Mouse (Mus musculus) testis, postnatal 14 days (tissue): Measurements from ENCODE around the gene Nubpl.

ENCODE experiments used
- DNase-seq: peaks from one replicate; pipeline ENCODE4 v3.0.0; 2021; ENCODE audit warnings: low spot score

The Nubpl gene

GRCm38 (mm10) chr12:52247438-52247837 lies 149.9 kb downstream of the Nubpl start:
- no peak for DNase-seq

- DNase-seq = no peak
Observed at GRCm38 (mm10) chr12:52248531-52248930, 151.0 kb downstream of the Nubpl start.

DNA sequence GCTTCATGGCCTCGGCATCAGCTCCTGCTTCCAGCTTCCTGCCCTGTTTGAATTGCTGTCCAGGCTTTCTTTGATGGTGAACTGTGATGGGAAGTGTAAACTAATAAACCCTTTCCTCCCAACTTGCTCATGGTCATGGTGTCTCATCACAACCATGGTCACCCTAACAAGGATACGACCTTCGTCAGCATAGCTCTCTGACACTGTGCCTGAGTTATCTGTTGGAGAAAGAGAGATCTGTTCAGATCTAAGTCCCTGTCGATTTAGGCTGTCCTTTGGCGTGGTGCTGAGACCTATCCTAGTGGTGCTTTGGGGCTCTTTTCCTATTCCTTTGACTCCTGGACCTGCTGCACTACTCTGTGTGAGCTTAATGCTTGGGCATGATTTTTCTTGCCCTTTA lies 156.6 kb downstream of the Nubpl start:
- no peak for DNase-seq

DNA sequence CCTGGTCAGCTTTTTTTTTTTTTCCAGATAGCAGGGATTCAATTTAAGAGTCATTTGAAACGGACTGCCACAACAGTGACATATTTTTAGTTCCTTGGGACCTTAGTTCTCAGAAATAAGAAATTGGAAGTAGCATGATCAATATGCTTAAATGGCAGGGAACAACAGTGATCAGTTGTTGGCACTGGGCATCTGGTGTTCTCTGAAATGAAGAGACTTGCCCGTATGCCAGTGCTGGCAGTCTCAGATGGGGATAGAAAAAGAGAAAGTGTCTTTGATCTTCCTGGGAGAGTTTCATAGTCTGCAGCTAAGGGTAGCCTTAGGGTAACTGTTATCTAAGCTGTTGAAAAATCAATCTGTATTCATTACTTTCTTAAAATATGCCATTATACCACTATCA lies 170.6 kb downstream of the Nubpl start:
- no peak for DNase-seq

- DNase-seq = no peak
Observed at GRCm38 (mm10) chr12:52272828-52273227, 175.3 kb downstream of the Nubpl start.

DNA sequence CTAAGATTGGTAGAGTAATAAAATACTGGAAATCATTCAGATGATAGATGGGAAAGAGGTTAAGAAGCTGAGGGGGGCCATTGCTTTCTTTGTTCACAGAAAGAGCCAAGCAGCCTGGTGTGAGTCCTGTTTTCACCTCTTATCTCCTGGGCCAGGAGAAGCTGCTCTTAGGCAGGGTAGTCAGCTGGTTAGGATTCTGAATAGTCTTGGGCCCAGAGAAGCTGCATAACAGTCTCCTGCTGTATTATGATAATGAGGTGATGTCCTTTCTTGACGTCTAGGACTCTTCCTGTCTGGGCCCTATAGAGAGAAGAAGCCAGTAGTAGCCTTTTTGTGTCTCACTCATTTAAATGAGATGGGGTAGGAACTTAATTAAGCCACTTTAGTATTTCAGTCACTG lies 178.8 kb downstream of the Nubpl start:
- DNase-seq = no peak

- DNase-seq = no peak
Observed at GRCm38 (mm10) chr12:52281232-52281631, 183.7 kb downstream of the Nubpl start.

DNA sequence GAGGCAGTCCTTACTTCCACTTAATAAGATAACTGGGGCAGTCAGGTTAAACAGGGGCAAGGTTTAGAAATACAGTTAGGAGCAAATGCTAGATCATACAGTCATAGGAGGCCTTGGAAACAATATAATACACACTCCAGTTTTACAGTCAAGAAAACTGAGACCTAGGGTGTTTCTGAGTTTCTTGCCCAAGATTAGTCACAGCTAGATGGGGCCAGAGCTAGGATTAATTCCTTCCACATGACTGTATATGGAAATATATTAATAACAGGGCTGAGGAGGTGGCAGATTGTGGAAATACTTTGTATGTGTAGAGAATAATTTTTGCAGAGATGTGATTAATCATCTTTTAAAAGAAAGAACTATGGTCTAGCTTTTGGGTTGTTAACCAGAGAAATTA lies 186.9 kb downstream of the Nubpl start:
- DNase-seq = no peak

GRCm38 (mm10) chr12:52286802-52287201 lies 189.3 kb downstream of the Nubpl start:
- DNase-seq = no peak

GRCm38 (mm10) chr12:52288537-52288936 lies 191.0 kb downstream of the Nubpl start:
- no peak for DNase-seq

DNA sequence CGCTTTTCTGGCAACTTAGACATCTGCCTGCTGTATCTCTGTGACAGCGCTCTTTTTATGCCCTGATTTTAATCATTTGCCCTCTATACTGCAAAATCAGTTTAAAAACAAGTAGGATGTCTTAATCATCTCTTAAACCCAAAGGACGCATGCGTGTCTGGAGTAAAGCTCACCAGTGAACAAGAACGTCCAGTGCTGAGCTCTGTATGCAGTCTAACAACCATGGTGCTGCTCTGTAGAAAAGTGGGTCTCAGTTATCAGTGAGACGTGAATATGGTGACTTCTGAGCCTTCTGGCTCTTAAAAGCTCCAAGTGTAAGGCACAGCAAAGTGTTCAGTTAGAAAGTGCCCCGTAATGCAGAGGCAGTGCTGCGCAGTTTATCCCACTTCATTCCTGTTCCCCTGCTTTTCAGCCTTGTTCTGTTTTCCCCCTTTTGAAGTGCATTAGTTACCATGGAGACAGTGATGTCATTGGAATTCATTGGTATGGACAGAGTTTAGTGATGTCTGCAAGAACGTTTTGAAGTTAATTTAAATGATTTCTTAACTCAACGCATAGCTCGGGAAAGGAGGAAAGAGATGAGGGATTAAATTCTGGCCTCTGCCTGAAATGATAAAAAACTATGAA lies 191.5 kb downstream of the Nubpl start:
- no peak for DNase-seq

DNA sequence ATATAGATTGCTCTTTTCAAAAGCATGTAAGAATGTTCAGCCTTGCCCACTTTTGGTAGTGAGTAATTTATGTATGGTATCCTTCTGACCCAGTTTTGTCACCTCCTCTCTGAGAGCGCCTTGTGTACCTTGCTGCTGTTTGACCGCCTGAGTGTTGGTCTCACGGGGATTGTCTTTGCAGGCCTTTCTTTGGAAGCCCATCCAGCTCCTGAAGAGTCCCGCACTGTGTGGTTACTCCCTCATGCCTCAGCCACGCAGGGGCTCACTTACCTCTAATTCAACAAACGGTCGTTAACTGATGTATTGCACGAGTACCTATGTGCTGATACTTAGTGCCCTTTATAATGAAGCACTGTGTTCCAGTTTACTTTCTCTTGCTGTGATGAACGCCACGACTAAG lies 192.1 kb downstream of the Nubpl start:
- no peak for DNase-seq

DNA sequence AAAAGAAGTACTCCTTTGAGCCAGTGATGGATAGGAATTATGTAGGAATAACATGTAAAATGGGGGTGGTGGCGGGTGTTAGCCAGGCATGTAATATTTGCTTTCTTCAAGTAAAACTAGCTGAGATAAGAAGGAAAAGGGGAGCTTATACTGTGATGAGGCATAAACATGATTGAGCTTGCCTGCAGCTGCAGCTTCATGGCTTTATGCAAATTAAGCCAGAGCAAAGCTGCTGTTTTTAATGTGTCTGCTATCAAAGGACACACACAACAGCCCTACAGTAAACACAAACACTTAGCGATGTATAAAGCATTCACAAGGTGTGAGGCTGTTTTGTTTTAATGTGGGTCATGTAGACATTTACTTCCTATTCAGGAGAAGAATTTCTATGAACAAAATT lies 196.4 kb downstream of the Nubpl start:
- DNase-seq = no peak

DNA sequence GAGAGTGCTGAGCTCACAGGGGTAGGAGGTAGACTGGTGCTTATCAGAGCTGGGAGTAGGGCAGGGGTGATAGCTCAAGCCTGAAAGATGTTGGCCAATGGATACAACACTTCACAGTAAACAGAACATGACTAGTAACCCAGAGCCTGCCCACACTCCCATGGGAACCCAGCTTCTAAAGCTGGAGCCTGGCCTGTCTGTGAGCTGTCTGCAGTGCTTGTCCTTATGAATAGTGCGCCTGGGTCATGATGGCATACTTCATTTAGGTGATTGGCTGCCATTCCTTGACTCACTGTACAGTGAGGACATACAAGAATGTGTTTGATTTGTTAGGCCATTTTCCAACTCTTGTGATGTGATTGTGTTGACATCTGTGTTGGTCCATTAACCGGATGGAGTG lies 200.5 kb downstream of the Nubpl start:
- DNase-seq = no peak

- DNase-seq = no peak
Observed at GRCm38 (mm10) chr12:52298683-52299082, 201.1 kb downstream of the Nubpl start.

GRCm38 (mm10) chr12:52302961-52303360 lies 205.4 kb downstream of the Nubpl start:
- no peak for DNase-seq

GRCm38 (mm10) chr12:52306348-52306747 lies 208.8 kb downstream of the Nubpl start:
- DNase-seq = no peak

DNA sequence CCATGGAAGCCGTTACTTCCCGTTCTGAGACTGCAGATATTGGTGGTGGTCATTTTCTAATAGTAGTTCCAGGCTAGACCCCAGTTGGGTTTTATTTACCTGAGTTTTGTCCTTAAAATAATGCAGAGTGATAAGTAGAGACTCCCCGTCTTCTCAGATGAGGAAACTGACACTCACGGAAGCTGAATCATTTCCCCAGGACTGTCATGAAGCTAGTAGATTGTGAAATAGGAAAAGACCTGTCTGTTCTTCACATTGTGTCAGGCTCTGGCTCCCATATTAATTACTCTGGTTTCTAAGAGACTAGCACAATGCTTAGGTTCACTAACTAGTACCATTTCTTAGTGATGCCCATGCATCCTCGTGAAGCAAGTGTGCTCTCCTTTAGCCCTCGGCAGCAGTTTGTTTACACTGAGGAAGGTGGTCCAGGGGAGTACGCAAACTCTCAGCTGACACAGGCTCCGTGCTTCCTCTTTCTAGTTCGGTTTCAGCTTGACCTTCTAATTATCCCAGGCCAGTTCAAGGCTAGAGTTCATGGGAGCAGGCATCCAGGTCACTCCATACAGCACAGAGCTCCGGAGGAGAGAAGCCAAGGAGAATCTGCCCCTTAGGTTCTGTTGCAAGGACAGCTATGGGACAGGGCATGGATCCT lies 209.9 kb downstream of the Nubpl start:
- no peak for DNase-seq

- DNase-seq = no peak
Observed at GRCm38 (mm10) chr12:52308628-52309027, 211.1 kb downstream of the Nubpl start.

DNA sequence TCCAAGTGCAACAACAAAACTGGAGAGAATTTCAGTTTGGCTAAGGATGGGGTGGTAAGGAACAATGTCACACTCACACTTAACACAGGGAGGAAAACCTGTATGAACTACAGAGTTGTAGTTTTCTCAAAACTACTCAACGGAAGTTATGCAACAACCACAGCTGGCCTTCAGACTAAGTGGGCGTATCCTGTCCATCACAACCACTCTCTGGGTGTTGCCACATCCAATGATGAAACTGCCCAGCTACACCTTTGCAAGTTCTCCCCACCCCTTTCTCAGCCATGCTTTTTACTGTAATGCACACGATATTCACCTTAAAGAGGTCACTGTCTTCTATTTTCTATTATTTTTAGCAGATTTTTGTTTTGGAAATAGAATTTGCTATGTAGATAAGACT lies 217.3 kb downstream of the Nubpl start:
- DNase-seq = no peak

- no peak for DNase-seq
Observed at GRCm38 (mm10) chr12:52317635-52318034, 220.1 kb downstream of the Nubpl start.

- no peak for DNase-seq
Observed at GRCm38 (mm10) chr12:52318426-52318825, 220.9 kb downstream of the Nubpl start.

GRCm38 (mm10) chr12:52319156-52319555 lies 221.6 kb downstream of the Nubpl start:
- no peak for DNase-seq

- no peak for DNase-seq
Observed at GRCm38 (mm10) chr12:52328488-52328887, 231.0 kb downstream of the Nubpl start.
